Mouse (Mus musculus): ENCODE data around the gene Polg2.
"Not testable (repeated sequence)": the region's sequence is repeated elsewhere in the genome, so short reads cannot be mapped to it uniquely, and the experiment has no call there.

The Polg2 gene

DNA sequence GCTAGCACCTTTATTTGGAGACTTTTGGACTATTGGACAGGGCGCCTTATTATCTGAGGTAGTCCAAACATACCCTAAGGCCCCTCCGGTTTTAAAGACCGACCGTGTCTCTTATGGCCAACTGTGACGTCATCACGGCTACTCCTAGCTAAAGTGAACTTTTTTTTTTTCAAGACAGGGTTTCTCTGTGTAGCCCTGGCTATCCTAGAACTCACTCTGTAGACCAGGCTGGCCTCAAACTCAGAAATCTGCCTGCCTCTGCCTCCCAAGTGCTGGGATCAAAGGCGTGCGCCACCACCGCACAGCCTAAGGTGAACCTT is 54.5 kb downstream of the Polg2 start:
- DNase-seq (ENCODE audit: low read depth, low spot score): not testable (repeated sequence)

DNA sequence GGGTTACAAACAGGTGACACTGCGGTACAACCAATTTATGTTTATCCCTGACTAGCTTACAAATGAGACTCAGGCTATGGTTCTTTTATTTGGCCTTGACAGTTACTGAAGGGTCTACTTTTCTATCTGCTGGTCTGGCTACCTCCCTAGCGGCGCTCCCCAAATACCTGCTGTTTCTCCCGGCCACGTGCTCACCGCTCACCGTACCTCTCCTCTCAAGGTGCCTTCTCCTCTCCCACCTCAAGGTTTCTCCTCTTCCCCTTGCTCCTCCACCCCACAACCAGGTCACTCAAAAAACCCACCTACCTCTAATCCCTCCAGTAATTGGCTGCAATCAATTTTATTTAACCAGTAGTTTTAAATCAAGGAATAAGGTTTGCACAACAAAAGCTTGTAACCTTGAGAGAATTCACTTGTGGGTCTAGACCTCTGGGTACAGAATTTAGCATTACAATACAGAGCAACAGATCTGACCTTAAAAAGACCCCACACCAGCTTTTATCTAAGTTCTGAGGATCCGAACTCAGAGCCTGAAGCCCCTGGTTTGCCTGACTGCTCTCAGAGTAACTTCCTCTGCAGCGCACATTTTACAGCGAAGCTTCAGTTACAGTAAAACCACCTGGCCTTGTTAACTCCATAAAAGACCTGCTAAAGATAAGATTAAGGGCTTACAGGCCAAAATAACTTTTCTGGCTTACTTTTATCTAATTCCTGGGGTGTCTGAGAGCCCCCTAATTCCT is 55.0 kb downstream of the Polg2 start:
- no peak for DNase-seq (ENCODE audit: low read depth, low spot score)

DNA sequence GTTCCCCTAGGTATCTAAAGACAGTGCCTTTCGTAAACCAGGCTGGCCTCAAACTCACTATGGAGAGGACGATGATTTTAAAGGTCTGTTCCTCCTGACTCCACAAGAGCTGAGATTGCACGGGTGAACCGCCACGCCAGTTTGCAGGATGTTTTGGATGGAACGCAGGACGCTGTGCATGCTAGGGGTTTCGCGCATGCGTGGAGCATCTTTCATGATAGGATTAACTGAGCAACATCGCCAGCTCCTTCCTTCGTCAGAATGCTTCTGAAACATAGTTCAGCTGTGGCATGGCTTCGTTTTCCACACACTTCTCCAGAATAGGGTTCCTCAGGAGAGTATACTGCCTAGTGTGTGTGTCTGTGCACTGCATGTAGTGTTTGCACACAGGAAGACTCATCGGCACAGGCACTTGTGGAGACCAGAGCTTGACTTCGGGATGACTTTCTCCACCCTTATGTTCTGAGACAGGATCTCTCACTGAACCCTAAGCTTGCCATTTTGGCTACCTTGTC is 55.7 kb downstream of the Polg2 start:
- DNase-seq (ENCODE audit: low read depth, low spot score): no peak

DNA sequence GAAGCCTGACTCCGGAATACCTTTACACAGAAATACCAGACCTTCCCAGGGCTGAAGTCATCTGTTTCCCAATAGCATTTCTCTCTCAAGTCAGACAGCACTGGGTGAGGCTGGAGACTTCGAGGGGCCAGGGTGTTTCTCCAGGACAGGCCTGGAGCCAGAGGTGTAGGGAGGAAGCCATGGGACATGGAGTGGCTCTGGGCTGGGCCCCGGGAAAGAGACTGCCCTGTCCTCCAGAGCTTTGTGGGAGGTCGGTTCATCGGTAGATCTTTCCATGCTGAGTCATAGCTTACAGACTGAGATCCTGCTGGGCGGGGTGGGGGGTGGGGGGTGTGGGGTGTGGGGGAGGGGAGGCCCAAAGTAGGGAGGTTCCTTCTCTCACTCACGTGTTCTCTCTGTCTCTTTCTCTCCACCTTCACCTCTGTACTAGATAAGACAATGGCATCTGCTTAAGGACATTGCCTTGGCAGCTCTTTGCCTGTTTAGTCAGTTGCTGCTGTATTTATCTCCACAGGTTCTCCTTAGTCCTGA is 56.4 kb downstream of the Polg2 start:
- DNase-seq (ENCODE audit: low read depth, low spot score): no peak

DNA sequence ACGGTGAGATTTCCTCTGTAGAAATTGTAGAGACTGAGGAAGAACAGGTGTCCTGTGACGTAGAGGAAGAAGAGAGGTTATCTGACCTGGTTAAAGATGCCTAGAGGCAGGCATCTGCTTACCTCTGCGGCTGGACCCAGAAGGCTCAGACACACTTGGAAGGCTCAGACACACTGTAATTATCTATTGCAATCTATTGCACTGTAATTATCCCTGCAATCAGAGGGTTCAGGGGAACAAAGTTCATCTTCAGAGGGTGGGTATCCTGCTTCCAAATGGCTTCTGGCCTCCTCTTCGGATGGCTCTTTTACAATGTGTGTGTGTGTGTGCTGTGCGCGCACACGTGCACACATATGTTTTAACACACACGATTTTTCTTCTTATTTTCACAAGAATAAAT is 59.0 kb downstream of the Polg2 start:
- DNase-seq (ENCODE audit: low read depth, low spot score): no peak

All from c-Kit-negative CD71-positive TER-119-positive erythroid progenitor cells, embryonic 14.5 days (primary cell).